Mouse (Mus musculus) lung, embryonic 14.5 days (tissue): Measurements from ENCODE around the gene Ugt1a2. TPM values are rescaled to one million over a fixed set of nuclear protein-coding genes. Genes with fewer than 3 reads are reported as not detected.
"Not testable (repeated sequence)": the region's sequence is repeated elsewhere in the genome, so short reads cannot be mapped to it uniquely, and the experiment has no call there.

ENCODE experiments used
- ATAC-seq: fragments of 200-750 bp; cut with Nextera tagmentation; 2 replicates; pipeline ENCODE4 v1.8.0; 2017; ENCODE audit warnings: mild to moderate bottlenecking, moderate TSS enrichment, moderate library complexity; ENCODE audit not compliant: insufficient read depth
- DNase-seq: peaks from one replicate; pipeline ENCODE4 v3.0.0-alpha.2; 2015
- H3K27ac ChIP-seq: fragments of 300-500 bp; sonication (generic); 2 replicates; pipeline ENCODE4 v1.5.1; 2014; ENCODE audit warnings: low read depth, mild to moderate bottlenecking, moderate library complexity
- H3K27me3 ChIP-seq: fragments of 300-500 bp; sonication (generic); 2 replicates; pipeline ENCODE4 v1.6.1; 2014; ENCODE audit warnings: low read length, control low read depth; ENCODE audit not compliant: insufficient read depth
- H3K36me3 ChIP-seq: fragments of 300-500 bp; sonication (generic); 2 replicates; pipeline ENCODE4 v1.6.1; 2014; ENCODE audit warnings: control low read depth; ENCODE audit not compliant: insufficient read depth
- H3K4me1 ChIP-seq: fragments of 300-500 bp; sonication (generic); 2 replicates; pipeline ENCODE4 v1.6.1; 2014; ENCODE audit warnings: antibody characterized with exemption, control low read depth; ENCODE audit not compliant: insufficient read depth
- H3K4me2 ChIP-seq: fragments of 300-500 bp; sonication (generic); 2 replicates; pipeline ENCODE4 v1.6.1; 2014; ENCODE audit warnings: mild to moderate bottlenecking
- H3K4me3 ChIP-seq: fragments of 300-500 bp; sonication (generic); 2 replicates; pipeline ENCODE4 v1.5.1; 2014; ENCODE audit warnings: low read depth, low read length
- H3K9ac ChIP-seq: fragments of 300-500 bp; sonication (generic); 2 replicates; pipeline ENCODE4 v1.6.1; 2014
- H3K9me3 ChIP-seq: fragments of 300-500 bp; sonication (generic); 2 replicates; pipeline ENCODE4 v1.6.1; 2016; ENCODE audit warnings: low read depth, low read length, control low read depth
- CTCF ChIP-seq: IDR thresholded peaks from 2 replicates; pipeline ENCODE4 v1.5.1; 2016; ENCODE audit warnings: antibody characterized with exemption, low read depth
- WGBS: fragments of 180-500 bp; shearing (Covaris S2); extraction: QIAGEN DNeasy Blood & Tissue Kit; methylation state at CpG from one replicate; pipeline ENCODE4 v1.1.7; 2014; 5-methylcytosine and 5-hydroxymethylcytosine counted together
- polyA plus RNA-seq: library from polyadenylated mRNA; unstranded; fragments of >200 nt; fragmentation: Nextera tagmentation; extraction: Ambion mirVana; gene quantifications from 2 replicates; pipeline ENCODE4 v1.2.1, GENCODE M21; 2014

Gene Ugt1a2
- polyA plus RNA-seq, 1 experiment from 2014 or later, result not detected

DNA sequence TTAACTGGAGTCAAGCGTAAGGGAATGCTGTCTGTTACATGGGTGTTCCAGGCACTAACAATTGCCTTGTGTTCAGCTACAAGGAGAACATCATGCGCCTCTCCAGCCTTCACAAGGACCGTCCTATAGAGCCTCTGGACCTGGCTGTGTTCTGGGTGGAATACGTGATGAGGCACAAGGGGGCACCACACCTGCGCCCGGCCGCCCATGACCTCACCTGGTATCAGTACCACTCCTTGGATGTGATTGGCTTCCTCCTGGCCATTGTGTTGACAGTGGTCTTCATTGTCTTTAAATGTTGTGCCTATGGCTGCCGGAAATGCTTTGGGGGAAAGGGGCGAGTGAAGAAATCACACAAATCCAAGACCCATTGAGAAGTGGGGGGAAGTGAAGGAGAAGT is 17.6 kb downstream of the Ugt1a2 start:
- Histone ChIP-seq H3K4me3 (no peak overlapping the region), H3K27me3 (no peaks in the 10 kb centered on the region), H3K36me3 (no peaks in the 10 kb centered on the region), H3K9me3 (peaks cover 48% of the 10 kb centered on the region), H3K4me1 (no peaks in the 10 kb centered on the region), H3K27ac (no peak overlapping the region), H3K9ac (no peak overlapping the region), H3K4me2 (no peak overlapping the region)
- DNase-seq, result peak; percentile 11
- ATAC-seq, result no peak
- TF ChIP-seq CTCF, result no peak
- WGBS, result 71% methylated on average over 9 of the region's 9 CpGs

DNA sequence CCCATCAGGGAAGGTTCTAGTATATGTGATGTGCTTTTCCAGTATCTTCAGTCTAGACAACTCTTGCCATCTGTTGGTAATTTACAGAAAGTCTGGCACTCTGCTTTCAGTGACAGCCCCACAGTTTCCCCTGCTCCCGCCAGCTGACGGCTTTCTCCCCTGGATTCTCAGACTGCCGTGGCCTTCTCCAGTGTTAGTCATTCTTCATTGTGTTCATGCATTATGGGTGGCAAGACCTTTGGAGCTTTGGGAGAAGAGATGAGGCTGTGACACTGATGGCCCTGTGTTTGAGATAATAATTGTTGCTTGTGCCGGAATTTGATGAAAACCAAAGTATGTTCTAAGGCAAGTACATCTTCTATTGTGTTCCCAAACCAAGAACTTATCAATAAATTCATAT is 18.2 kb downstream of the Ugt1a2 start:
- H3K9me3 ChIP-seq, result peaks cover 43% of the 10 kb centered on the region
- H3K36me3 ChIP-seq, result no peaks in the 10 kb centered on the region
- DNase-seq, result no peak

GRCm38 (mm10) chr1:88219054-88219453 is 18.7 kb downstream of the Ugt1a2 start:
- Histone ChIP-seq H3K27me3 (no peaks in the 10 kb centered on the region), H3K4me2 (no peak overlapping the region), H3K27ac (no peak overlapping the region), H3K4me1 (no peaks in the 10 kb centered on the region), H3K9ac (no peak overlapping the region), H3K9me3 (peaks cover 38% of the 10 kb centered on the region), H3K36me3 (no peaks in the 10 kb centered on the region), H3K4me3 (no peak overlapping the region)
- TF ChIP-seq CTCF, result no peak
- no peak for ATAC-seq
- 18% methylated on average over 1 of the region's 1 CpGs for WGBS
- peak; percentile 8 for DNase-seq

More for the DNA sequence above, 18.2 kb downstream of the Ugt1a2 start:
- WGBS, result 49% methylated on average over 4 of the region's 4 CpGs
- no peak overlapping the region for H3K4me3 ChIP-seq
- H3K4me1 ChIP-seq, result no peaks in the 10 kb centered on the region
- no peaks in the 10 kb centered on the region for H3K27me3 ChIP-seq
- no peak overlapping the region for H3K27ac ChIP-seq
- no peak overlapping the region for H3K9ac ChIP-seq
- H3K4me2 ChIP-seq, result no peak overlapping the region
- ATAC-seq, result no peak
- TF ChIP-seq CTCF, result no peak

GRCm38 (mm10) chr1:88220336-88220735 is 19.9 kb downstream of the Ugt1a2 start:
- no peak for ATAC-seq
- TF ChIP-seq CTCF, result no peak
- DNase-seq, result no peak

GRCm38 (mm10) chr1:88222216-88222615 is 21.8 kb downstream of the Ugt1a2 start:
- no peak for DNase-seq
- Histone ChIP-seq H3K4me2 (no peak overlapping the region), H3K36me3 (no peaks in the 10 kb centered on the region), H3K27ac (no peak overlapping the region), H3K4me1 (no peaks in the 10 kb centered on the region), H3K27me3 (no peaks in the 10 kb centered on the region), H3K9ac (no peak overlapping the region), H3K9me3 (peaks cover 28% of the 10 kb centered on the region), H3K4me3 (no peak overlapping the region)
- 39% methylated on average over 2 of the region's 2 CpGs for WGBS
- ATAC-seq, result no peak
- no peak for TF ChIP-seq CTCF

More at GRCm38 (mm10) chr1:88220336-88220735, 19.9 kb downstream of the Ugt1a2 start:
- H3K4me3 ChIP-seq, result no peak overlapping the region
- H3K27ac ChIP-seq, result no peak overlapping the region
- H3K4me2 ChIP-seq, result no peak overlapping the region
- H3K9me3 ChIP-seq, result peaks cover 26% of the 10 kb centered on the region
- no peak overlapping the region for H3K9ac ChIP-seq
- no peaks in the 10 kb centered on the region for H3K36me3 ChIP-seq
- H3K4me1 ChIP-seq, result no peaks in the 10 kb centered on the region
- H3K27me3 ChIP-seq, result no peaks in the 10 kb centered on the region

- H3K27me3 ChIP-seq, DNase-seq, H3K9ac ChIP-seq, ATAC-seq, H3K4me2 ChIP-seq, H3K27ac ChIP-seq, H3K36me3 ChIP-seq, H3K4me1 ChIP-seq, H3K4me3 ChIP-seq: not testable (repeated sequence)
- peaks cover 31% of the 10 kb centered on the region for H3K9me3 ChIP-seq
Measured at GRCm38 (mm10) chr1:88223011-88223515, 22.7 kb downstream of the Ugt1a2 start.

DNA sequence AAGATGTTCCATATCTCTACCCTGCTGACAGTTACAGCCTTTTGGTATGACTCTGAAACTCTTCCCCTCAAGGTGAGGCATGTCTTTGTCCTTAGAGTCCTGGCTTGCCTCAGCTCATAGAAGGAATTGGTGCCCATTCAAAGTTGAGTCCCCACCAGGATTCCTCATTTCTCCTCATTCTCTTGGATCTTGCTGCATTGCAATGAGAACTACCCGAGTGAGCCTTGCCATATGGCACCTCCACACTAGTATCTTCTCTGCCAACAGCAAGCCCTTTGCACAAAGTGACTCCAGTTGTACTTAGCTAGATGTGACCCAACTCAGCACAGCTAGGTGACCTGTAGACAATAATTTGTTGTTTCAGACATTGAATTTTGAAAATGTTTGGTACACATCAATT is 23.2 kb downstream of the Ugt1a2 start:
- TF ChIP-seq CTCF, result no peak
- Histone ChIP-seq H3K4me3 (no peak overlapping the region), H3K27ac (no peak overlapping the region), H3K9ac (no peak overlapping the region), H3K4me1 (no peaks in the 10 kb centered on the region), H3K27me3 (no peaks in the 10 kb centered on the region), H3K36me3 (no peaks in the 10 kb centered on the region), H3K4me2 (no peak overlapping the region), H3K9me3 (peaks cover 36% of the 10 kb centered on the region)
- no peak for ATAC-seq
- no peak for DNase-seq
- WGBS, result 41% methylated on average over 1 of the region's 1 CpGs
